Mouse (Mus musculus): ENCODE results near the gene Nxph1. TPM values are rescaled to one million over a fixed set of nuclear protein-coding genes. Genes with fewer than 3 reads are reported as not detected.

Gene Nxph1
- polyA plus RNA-seq (2017; shearing (Covaris generic)): not detected

DNA sequence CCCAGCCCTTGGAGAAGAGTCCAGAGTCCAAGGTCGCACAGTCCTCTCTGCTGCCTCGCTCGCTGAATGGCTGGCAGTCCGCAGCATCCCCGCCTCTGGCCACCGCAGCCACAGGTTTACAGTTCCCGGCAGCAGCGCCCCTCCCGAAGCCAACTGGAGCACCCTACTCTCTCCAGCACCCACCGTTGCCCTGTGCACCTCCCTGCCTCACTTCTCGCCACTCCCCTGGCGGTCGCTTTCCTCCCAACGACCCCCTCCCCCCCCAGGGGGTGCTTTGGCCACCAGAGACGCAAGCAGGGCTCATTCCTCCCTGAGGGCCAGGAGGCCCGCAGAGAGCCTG is at the start of gene Nxph1:
Gene Nxph1, plus strand, starts transcription at position 301 of the 340 bp plus-strand sequence.

Other genes starting within 250 kb of the Nxph1 start
- 7.6 TPM for gene Ica1, start 169.9 kb upstream of the Nxph1 start, polyA plus RNA-seq (2017; shearing (Covaris generic))